Mouse (Mus musculus): ENCODE measurements around the gene Blm.

Gene Blm

DNA sequence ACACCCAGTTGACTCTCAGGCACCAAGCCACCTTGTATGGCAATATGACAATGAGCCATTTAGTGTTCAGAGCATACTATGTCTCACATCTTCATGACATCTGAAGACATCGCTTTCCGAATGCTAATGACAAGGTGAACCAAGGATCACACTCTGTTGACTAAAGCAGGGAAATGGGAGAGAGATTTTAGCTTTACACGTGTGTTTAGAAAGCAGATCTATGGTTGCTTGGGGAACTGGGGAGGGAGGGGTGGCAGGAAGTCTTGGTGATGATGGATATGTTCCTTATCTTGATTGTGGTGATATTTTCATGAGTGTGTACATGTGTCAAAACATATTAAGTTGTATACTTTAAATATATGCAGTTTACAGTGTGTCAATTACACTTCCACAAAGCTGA, 128.7 kb downstream of the Blm start:
- DNase-seq (ENCODE audit: low spot score in 2 of 2), result no peak

- no peak for DNase-seq (ENCODE audit: low spot score in 2 of 2)
These were observed 129.7 kb downstream of the Blm start, which contains the start of gene Furin for GRCm38 (mm10) chr7:80405188-80405695. Gene Furin (minus strand): TSS chr7:80405436.
